Mouse (Mus musculus): ENCODE results near the gene Pter.
A peak's percentile ranks its signal among the peaks of the same experiment; 100 is the strongest.

Gene Pter

DNA sequence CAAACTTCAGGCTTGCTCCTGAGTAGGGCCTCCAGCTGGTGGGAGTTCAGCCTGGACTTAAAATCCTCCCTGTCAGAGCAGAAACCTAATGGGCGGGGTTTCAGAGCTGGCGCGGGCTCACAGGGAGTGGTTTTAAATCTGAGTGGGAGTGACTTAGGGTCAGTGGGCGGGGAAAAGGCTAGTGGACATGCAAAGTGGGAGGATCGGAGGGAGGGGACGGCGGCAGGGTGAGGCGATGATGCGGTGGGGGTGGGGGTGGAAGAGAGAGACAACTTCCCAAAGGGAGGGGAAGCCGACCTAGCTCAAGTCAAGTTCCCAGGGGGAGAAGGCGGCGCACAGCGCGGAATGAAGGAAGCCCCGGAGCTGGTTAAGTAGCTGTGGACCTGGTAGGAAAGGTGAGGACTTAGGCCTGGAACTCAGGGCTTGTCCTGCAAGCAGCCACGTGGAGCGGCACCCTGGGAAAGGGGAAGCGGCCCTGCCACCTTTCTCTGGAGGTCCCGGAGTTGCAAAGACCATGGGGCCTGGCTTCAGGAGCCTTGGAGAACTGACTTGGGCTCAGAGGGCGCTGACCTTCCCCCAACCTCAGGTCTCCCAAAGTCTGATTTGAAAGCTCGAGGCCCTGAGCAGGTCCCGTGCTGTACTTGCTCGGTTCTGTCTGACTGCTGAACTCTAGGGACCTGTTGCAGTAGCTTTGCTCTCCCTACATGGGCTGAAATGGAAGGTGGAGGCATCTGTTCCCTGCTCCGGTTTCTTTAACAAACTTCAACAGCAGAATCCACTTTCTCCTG is at the start of gene Pter:
Gene Pter (plus strand): TSS at position 238 of the 788 bp plus-strand sequence.
- DNase-seq (ENCODE audit: low spot score in 2 of 2): peak; percentile 52 to 59

DNA sequence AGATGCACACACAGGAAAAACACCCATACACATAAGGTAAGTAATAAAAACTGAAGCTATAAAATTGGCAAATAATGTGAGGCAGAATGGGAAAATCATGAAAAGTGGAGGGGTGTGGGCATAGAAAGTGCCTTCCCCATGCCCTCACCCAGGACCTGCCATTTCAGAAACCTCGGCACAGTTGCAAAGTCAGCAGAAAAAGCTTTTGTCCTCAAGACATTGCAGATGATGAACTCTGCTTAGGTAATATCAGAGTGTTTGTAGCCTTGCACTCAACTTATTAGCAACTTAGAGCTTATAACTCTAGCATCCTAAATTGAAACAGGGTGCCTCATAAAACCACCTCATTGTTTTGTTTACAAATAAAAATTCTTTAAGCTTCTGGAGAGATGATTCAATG is 49.6 kb upstream of the Pter start:
- DNase-seq (ENCODE audit: low spot score in 2 of 2): no peak

DNA sequence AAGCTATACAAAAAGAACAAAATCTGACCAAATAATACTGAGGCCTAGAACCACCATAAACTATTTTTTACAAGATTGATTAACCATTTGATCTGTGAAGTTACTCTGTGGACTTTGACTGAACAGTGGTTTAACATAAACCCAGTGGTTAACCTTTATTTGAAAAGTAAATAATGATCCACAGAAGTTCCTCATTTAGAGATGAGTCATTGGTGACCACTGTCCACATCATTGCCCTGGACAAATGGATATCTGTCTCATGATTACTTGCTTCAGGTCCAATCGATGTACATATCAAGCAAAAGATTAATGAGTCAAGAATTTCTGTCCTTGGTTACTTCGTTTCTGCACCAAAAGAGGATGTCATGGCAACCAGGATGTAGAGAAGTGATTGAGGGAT is 44.3 kb upstream of the Pter start:
- no peak for DNase-seq (ENCODE audit: low spot score in 2 of 2)

DNA sequence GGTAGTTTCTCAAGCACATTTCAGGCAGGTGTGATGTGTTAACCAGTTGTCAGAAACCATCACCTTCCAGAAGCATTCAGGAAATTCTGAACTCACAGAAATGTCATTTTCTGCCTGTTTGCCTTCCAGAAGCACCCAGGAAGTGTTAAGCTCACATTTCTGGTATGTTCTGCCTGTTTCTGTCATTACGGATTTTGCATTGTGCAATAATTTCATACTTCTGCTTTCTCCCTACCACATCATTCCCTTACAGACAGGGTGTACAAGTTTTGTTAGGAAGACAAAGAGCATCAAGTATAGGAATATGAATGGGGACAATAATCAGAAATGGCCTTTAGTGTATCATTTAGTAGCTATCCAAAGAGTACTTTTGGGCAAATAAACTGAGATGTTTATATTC is 42.8 kb upstream of the Pter start:
- no peak for DNase-seq (ENCODE audit: low spot score in 2 of 2)

DNA sequence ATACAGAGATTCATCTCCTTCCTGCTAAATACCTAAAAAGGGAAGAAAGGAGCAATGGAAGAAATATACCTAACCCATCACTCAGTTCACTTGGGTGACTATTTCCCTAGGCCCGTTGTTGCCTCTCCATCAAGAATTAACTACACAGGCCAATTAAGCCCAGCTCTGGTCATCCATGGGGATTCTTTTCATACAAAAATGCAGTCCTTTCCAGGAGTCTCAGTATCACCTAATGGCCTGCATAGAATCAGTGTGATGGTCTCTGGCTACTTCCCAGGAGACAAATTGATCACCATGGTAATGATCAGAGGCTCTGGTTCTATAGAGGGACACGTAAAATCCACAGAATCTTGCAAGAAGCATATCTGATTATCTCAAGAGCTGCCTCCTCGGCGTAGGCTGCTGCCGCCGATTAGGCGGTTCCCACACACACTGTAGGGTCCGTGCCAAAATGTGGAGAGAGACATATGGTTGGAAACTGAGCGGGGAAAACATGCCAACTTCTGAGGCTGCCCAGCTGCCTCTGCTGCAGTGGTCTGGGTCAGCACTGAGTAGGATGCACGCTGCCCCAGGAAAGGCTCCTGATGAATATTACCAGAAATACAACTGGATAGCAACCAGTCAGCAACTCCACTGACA is 40.4 kb upstream of the Pter start:
- DNase-seq (ENCODE audit: low spot score in 2 of 2): no peak

DNA sequence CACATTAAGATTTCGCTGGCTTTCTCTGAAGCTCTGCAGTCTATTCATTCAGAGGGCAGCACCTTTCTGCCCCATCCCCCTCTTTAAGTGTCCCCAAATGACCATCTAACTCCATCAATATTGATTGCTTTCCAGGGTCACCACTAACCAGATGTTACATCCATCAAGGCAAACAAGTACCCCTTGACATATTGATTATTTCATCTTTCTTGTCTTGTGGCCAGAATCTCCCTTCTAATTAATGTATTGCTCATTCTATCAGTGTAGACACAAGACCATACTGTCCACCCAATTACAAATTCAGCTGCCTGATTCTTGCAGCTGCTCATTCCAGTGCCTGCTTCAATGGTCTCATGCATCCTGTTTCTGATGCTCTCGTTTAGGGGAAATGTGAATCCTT is 36.8 kb upstream of the Pter start:
- no peak for DNase-seq (ENCODE audit: low spot score in 2 of 2)

DNA sequence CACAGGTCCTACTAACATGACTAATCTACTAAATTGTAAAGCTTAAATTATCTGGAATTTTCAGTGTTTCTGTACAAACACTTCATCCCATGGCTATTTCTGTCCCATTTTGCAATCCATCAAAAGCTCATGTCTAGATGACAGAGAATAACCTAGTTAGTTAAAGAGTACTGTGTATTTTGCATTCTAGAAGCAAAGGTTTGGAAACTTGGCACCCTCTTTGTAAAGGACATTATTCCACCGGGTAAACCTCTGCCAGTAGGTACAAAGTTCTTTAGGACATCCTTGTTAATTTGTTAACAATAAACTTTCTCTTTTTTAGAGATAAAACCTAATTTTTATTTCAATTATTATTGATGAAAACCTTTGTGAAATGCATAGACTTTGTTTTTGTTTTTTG is 18.1 kb upstream of the Pter start:
- no peak for DNase-seq (ENCODE audit: low spot score in 2 of 2)

DNA sequence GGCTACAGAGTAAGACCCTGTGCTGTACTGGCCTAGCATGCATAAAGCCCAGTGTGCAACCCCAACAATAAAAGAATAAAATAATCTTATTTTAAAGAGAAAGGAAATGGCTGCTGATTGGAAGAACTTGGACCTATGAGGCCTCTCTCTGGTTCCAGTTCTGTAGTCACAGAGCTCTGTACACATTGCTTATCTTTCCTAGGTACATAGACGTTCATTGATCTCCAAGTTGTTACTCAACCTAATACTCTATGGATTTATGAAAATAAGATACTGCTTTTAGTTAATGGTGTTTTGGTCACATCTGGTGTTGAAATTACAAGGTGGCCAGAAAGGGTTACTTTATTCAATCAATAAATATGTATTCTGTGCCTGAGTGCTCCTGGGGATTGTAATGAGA is 1.8 kb downstream of the Pter start:
- DNase-seq (ENCODE audit: low spot score in 2 of 2): no peak

DNA sequence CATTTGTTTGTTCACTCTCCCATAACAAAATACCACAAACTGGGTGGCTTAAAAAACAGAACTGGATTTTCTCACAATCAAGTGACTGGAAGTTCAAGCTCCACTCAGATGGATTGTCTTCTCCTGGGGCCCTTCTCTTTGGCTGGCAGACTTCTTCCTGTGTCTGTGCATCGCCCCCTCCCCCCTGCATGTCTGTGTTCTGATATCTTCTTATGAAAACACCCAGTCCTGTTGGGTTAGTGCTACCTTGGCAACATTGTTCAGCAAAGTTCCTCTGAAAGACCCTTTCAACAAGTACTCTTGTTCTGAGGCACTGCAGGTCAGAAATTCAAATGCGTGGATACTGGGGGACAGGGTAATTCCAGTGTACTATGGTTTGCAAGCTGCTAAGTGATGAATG is 6.5 kb downstream of the Pter start:
- no peak for DNase-seq (ENCODE audit: low spot score in 2 of 2)

DNA sequence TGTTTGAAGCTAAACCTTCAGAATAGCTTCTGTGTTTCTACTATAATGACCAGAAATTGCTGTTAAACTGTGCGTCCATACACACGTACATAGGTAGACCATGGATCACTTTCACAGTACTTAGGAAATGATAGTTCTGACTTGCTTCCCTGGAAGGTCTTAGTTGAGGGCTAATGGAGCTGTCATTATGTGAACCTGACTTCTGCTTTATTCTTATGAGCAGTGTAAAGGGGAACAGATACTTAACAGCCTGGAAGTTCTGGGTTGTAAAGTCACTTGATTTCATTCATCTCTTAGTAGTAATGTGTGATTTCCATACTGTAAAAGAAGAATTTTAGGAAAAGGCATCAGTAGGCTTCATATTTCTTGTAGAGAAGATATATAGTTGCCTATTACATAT is 10.1 kb downstream of the Pter start:
- no peak for DNase-seq (ENCODE audit: low spot score in 2 of 2)

DNA sequence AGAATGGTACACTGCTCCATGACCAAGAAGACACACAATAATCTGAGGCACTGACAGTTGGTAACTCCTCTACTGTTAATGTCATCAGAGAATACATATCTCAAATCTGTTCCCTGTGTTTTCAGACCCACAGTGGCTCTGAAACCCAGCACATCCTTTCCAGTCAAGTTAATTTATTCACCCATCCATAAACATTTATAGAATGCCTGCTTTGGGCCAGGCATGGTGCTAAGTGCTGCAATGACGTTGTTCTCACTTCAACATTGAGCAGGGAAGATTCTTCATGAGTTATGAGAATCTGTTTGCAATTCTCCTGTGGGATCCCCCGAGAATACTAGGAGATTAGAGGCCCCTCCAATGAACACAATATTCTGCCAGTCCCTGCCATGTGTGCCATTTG is 11.4 kb downstream of the Pter start:
- no peak for DNase-seq (ENCODE audit: low spot score in 2 of 2)

DNA sequence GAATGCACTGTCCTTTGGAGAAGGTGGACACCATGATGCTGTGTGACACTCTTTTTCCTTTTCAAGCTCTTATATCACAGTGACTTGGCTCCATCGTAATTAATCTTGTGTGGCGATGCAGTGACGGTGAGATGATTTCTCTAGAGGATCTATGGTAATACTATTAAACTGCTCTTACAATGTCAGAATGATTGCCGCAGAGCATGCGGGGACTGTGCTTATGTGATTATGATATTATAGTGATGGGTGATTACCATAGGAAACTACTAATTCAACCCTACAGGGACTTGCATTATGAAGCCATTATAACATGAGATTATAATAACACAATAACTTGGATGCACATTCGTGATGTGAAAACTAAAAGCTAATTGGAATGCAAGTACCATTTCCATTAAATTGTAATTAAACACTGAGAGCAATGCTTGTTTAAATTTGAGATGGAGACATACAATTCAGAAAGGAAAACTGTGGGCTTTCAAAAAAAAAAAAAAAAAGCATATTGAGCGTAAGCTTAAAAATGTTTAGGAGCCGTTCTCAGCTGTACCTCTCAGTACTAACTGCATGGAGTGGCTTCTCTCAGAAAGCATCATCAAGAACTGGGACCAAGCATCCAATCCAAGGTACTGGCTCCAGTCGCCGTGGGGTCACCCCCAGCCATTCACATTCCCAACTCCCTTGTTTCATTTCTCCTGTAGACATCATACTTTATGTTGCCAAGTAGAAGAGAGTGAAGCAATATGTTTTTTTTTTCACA is 13.8 kb downstream of the Pter start:
- DNase-seq (ENCODE audit: low spot score in 2 of 2): no peak

DNA sequence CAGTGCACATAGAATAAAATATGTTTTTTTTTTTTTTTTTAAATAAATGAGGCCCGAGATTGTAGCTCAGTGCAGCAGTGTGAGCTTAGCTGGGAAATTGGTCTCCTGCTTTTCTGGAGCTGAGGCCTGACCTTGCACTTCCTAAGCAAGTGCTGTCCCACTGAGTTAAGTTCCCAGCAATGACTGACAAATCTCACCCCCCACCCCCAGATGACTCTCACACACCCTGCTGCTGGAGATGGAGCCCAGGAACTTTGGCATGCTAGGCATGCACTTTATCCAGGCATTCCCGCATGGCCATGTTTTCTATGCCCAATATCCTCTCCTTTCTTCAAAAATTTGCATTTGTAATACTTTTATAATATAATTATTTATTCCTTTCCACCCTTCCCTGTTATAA is 14.8 kb downstream of the Pter start:
- DNase-seq (ENCODE audit: low spot score in 2 of 2): no peak

DNA sequence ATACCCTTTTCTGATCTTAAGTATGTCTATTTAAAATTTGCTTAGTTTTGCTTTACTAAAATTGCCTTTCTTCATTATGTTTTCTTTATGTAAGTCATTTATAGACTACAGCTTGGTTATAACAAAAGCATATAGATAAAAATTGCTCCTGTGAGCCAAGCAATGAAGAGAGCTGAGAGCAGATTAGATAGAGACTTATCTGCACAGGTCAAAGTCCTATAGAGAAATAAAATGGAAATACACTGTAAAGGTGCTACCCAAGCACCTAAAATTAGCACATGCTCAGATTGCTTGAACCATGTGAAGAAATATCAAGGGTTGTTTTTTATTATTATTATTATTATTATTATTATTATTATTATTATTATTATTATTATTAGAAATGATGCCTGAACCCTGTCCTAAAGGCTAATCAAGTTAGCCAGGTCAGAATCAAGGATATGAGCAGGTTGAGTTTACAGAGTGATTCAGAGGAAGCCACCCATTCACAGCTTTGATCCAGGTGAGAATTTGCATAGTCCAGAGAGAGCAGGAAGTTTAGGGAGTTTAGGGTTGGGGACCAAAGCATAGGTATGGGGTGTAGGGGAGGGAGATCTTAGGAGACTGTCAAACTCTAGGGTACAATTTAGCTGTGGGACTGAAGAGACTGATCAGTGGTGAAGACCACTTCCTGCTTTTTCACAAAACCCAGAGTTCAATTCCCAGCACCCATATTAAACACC is 33.0 kb downstream of the Pter start:
- DNase-seq (ENCODE audit: low spot score in 2 of 2): no peak

DNA sequence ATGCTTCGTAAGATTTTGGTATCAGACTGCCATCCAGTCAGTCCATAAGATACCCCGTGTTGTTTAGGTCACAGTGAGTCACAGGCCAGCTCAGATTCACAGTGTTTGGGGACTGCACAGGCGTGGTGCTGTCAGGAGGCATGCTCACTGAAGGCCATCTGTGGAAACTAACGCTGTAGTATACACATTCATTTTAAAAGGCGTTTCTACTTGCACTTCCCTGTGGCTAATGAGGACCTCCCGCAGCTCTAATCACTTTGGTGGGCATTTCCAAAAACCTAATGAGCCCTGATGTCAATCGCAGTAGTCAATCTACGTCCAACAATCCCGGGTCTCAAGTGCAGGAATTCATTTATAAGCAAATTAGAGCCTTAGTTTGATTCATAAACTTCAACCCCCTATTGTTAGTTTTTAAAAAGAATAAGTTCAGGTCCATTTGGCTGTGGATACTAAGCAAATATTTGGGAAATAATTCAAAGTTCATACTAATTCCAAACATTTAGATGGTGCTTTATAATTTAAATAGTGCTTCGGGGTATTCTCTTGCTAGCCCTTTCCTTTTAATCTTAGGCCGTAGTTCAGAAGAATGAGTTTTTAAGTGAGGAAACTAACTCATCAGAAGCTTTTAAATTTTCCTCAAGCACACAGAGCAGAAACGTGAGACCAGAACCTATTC is 46.3 kb downstream of the Pter start:
- no peak for DNase-seq (ENCODE audit: low spot score in 2 of 2)

DNA sequence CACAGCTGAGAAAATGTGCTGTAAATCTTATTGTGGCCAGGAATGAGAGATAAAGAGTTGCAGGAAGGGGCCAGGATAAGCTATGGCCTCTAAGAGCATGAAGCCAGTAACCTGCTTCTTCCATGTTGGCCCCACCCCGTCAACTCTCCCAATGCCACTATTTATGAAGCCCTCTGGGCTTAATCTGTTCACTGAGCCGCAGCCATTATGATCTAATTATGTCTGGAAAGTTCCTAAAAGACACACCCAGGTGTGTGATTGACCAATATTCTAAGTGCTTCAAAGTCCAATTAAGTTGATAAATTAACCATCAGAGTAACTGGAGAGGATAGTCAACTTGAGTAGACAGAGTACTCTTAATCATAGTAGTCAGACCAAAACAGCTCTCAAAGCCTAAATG is 49.9 kb downstream of the Pter start:
- DNase-seq (ENCODE audit: low spot score in 2 of 2): no peak

DNA sequence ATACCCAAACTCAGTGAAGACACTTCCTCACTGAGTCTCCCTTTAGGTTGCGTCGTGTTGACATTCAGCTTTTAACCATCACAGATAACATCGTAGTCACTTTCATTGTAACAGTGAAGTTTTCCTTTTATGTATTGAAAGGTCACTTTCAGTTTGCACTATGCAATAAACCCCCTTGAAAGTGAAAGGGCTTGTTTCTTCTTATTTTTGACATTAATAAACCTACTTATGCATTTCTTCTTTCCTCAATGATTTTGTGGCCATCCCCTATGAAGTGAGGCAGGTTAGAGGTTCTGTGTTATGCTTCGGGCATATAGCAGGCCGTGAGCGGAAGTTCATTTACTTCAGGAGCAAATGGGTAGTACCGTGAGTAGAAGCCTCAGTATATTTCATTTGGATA is 53.5 kb downstream of the Pter start:
- no peak for DNase-seq (ENCODE audit: low spot score in 2 of 2)

DNA sequence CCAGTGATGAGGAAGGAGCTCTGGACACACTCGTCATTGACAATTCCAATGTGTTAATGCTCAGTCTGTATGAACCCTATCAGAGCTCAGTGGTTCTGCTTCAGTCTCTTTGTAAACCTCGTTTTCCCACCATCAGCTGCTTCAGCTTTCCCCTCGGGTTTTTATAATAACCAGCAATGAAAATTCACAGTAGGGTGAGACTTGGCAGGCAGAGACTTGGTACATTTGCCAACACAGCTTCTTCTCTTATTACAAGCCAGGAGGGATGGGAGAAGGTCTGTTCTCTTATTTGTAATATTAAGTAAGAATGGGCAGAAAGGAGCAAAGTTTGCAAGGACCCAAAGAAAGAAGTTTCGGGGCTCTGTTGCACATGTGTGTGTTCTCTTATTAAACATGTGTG is 54.9 kb downstream of the Pter start:
- no peak for DNase-seq (ENCODE audit: low spot score in 2 of 2)

DNA sequence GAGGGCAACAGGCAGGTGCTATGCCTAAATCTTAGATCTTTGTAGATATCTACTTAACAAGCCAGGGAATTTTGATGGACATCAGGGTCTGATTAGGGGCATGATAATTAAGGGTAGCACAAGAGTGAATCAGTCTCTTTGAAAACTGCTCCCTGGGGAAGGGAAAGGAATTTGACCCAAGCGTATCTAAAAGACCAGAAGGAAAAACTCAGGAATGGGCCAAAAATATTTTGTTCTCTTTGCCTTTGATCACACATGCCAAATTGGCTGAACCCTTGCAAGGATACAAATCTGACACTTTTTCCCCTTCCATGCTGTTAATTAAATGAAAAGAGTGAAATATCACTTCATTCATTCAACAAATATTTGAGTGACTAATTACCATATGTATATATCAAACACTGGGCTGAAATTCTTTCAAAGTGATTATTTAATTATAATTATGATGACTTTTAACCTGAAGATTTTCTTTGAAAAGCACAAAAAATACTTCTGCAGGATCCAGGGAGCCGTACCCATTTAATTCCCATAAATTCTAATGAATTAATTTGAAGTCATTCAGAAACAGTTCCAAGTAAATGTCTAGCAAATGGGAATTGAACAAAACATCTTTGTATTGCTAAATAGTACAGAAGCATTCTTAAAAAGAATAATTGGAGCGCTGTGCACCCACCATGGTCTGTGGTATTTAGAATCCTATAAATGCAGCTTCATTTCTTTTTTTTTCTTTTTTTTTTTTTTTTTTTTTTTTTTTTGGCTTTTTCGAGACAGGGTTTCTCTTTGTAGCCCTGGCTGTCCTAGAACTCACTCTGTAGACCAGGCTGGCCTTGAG is 61.3 kb downstream of the Pter start:
- DNase-seq (ENCODE audit: low spot score in 2 of 2): no peak

DNA sequence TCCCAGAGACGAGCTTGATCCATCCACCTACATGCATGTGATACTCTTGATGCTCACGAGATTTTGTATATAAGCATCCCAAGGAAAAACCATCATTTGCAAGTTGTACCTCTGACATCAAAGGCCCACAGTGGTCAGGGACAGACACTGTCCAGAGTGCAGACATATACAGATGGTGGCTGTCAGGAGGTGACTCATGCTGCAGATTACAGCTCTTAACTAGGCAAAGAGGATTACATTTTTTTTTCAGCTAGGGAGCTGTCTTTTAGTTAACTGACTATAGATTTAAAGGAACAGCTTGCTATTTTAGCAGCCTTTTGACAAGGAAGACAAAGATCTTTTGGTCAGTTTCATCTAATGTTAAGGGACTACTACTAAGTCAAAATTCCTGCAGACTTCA is 76.2 kb downstream of the Pter start:
- DNase-seq (ENCODE audit: low spot score in 2 of 2): no peak

DNA sequence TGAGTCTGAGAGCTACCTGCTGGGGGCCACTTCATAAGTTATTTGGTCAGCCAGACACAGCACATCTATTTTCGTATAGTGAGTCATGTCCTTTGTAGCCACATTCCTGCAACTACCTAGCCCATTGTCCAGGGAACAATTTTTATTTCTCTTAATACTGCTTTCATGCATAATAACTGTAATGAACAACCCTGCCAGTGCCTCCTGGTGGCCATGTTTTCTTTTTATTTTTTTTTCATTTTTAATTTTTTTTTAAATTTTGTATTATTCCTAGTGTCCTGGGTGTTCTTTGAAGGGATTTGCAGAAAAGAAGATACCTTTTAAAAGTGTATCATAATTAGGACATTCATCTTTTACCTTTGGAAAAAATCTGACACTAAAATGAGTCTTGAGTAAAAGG is 84.6 kb downstream of the Pter start:
- DNase-seq (ENCODE audit: low spot score in 2 of 2): no peak

Measured in thymus, postnatal 10 days (tissue).